Mouse (Mus musculus): ENCODE measurements around the gene Nop14. TPM values are rescaled to one million over a fixed set of nuclear protein-coding genes. Genes with fewer than 3 reads are reported as not detected.

The Nop14 gene
- polyA plus RNA-seq, 1 experiment from 2014 or later = 23.7 TPM

GRCm38 (mm10) chr5:34660591-34661130, 713 bp upstream of the Nop14 start:
- Histone ChIP-seq H3K27ac (ENCODE audit: low read length) (peak overlapping the region; percentile 87), H3K4me2 (ENCODE audit: low read depth, low read length) (peak overlapping the region; percentile 73), H3K36me3 (ENCODE audit: control insufficient read depth, insufficient read depth, low read length) (no peaks in the 10 kb centered on the region), H3K4me3 (ENCODE audit: low read length) (peak overlapping the region; percentile 71), H3K9ac (ENCODE audit: low read depth, low read length) (peak overlapping the region; percentile 69), H3K27me3 (replicated peaks; ENCODE audit: control insufficient read depth, insufficient read depth, low read length) (no peaks in the 10 kb centered on the region), H3K4me1 (ENCODE audit: control insufficient read depth, insufficient read depth, low read length) (0 out of 2 replicates have a peak, but pooled peaks cover 5% of the 10 kb centered on the region), H3K9me3 (ENCODE audit: control insufficient read depth, low read length) (no peaks in the 10 kb centered on the region)
- no peak for ATAC-seq
- under 1% methylated on average over 56 of the region's 57 CpGs for WGBS

- Histone ChIP-seq H3K27me3 (replicated peaks; ENCODE audit: control insufficient read depth, insufficient read depth, low read length) (no peaks in the 10 kb centered on the region), H3K9me3 (ENCODE audit: control insufficient read depth, low read length) (no peaks in the 10 kb centered on the region), H3K36me3 (ENCODE audit: control insufficient read depth, insufficient read depth, low read length) (0 out of 2 replicates have a peak, but pooled peaks cover 3% of the 10 kb centered on the region), H3K4me2 (ENCODE audit: low read depth, low read length) (no peak overlapping the region), H3K4me3 (ENCODE audit: low read length) (no peak overlapping the region), H3K4me1 (ENCODE audit: control insufficient read depth, insufficient read depth, low read length) (0 out of 2 replicates have a peak, but pooled peaks cover 5% of the 10 kb centered on the region), H3K27ac (ENCODE audit: low read length) (no peak overlapping the region), H3K9ac (ENCODE audit: low read depth, low read length) (no peak overlapping the region)
- WGBS = 81% methylated on average over 8 of the region's 8 CpGs
- no peak for ATAC-seq
Observed at GRCm38 (mm10) chr5:34657556-34657955, 2.4 kb downstream of the Nop14 start.

GRCm38 (mm10) chr5:34654881-34655280, 5.1 kb downstream of the Nop14 start:
- Histone ChIP-seq H3K9me3 (ENCODE audit: control insufficient read depth, low read length) (no peaks in the 10 kb centered on the region), H3K27me3 (replicated peaks; ENCODE audit: control insufficient read depth, insufficient read depth, low read length) (no peaks in the 10 kb centered on the region), H3K4me2 (ENCODE audit: low read depth, low read length) (no peak overlapping the region), H3K4me1 (ENCODE audit: control insufficient read depth, insufficient read depth, low read length) (0 out of 2 replicates have a peak, but pooled peaks cover 5% of the 10 kb centered on the region), H3K27ac (ENCODE audit: low read length) (no peak overlapping the region), H3K36me3 (ENCODE audit: control insufficient read depth, insufficient read depth, low read length) (peaks cover 11% of the 10 kb centered on the region; the same call in 1 of the 2 replicates), H3K9ac (ENCODE audit: low read depth, low read length) (no peak overlapping the region), H3K4me3 (ENCODE audit: low read length) (no peak overlapping the region)
- ATAC-seq = no peak
- 78% methylated on average over 9 of the region's 9 CpGs for WGBS

- 77% methylated on average over 5 of the region's 5 CpGs for WGBS
- H3K9me3 ChIP-seq (ENCODE audit: control insufficient read depth, low read length) = no peaks in the 10 kb centered on the region
- ATAC-seq = no peak
- peaks cover 15% of the 10 kb centered on the region for H3K36me3 ChIP-seq (ENCODE audit: control insufficient read depth, insufficient read depth, low read length)
- no peak overlapping the region for H3K4me3 ChIP-seq (ENCODE audit: low read length)
- no peaks in the 10 kb centered on the region for H3K27me3 ChIP-seq (replicated peaks; ENCODE audit: control insufficient read depth, insufficient read depth, low read length)
- H3K27ac ChIP-seq (ENCODE audit: low read length) = no peak overlapping the region
- no peak overlapping the region for H3K4me2 ChIP-seq (ENCODE audit: low read depth, low read length)
- H3K4me1 ChIP-seq (ENCODE audit: control insufficient read depth, insufficient read depth, low read length) = no peaks in the 10 kb centered on the region
- no peak overlapping the region for H3K9ac ChIP-seq (ENCODE audit: low read depth, low read length)
Observed at GRCm38 (mm10) chr5:34652961-34653360, 7.0 kb downstream of the Nop14 start.

GRCm38 (mm10) chr5:34647581-34647980, 12.4 kb downstream of the Nop14 start:
- Histone ChIP-seq H3K27ac (ENCODE audit: low read length) (no peak overlapping the region), H3K9ac (ENCODE audit: low read depth, low read length) (no peak overlapping the region), H3K27me3 (replicated peaks; ENCODE audit: control insufficient read depth, insufficient read depth, low read length) (no peaks in the 10 kb centered on the region), H3K4me1 (ENCODE audit: control insufficient read depth, insufficient read depth, low read length) (no peaks in the 10 kb centered on the region), H3K4me2 (ENCODE audit: low read depth, low read length) (no peak overlapping the region), H3K9me3 (ENCODE audit: control insufficient read depth, low read length) (no peaks in the 10 kb centered on the region), H3K36me3 (ENCODE audit: control insufficient read depth, insufficient read depth, low read length) (peaks cover 20% of the 10 kb centered on the region), H3K4me3 (ENCODE audit: low read length) (no peak overlapping the region)
- 45% methylated on average over 4 of the region's 4 CpGs for WGBS
- ATAC-seq = 0 out of 2 replicates have a peak, but pooled peaks have one; percentile 42

- Histone ChIP-seq H3K9me3 (ENCODE audit: control insufficient read depth, low read length) (no peaks in the 10 kb centered on the region), H3K4me2 (ENCODE audit: low read depth, low read length) (no peak overlapping the region), H3K9ac (ENCODE audit: low read depth, low read length) (no peak overlapping the region), H3K4me1 (ENCODE audit: control insufficient read depth, insufficient read depth, low read length) (no peaks in the 10 kb centered on the region), H3K27ac (ENCODE audit: low read length) (no peak overlapping the region), H3K4me3 (ENCODE audit: low read length) (no peak overlapping the region), H3K36me3 (ENCODE audit: control insufficient read depth, insufficient read depth, low read length) (peaks cover 13% of the 10 kb centered on the region), H3K27me3 (replicated peaks; ENCODE audit: control insufficient read depth, insufficient read depth, low read length) (no peaks in the 10 kb centered on the region)
- 74% methylated on average over 5 of the region's 5 CpGs for WGBS
- peak; percentile 73 for ATAC-seq
Observed at GRCm38 (mm10) chr5:34642932-34643331, 17.0 kb downstream of the Nop14 start.

GRCm38 (mm10) chr5:34641991-34642390, 18.0 kb downstream of the Nop14 start:
- Histone ChIP-seq H3K4me2 (ENCODE audit: low read depth, low read length) (no peak overlapping the region), H3K36me3 (ENCODE audit: control insufficient read depth, insufficient read depth, low read length) (peaks cover 14% of the 10 kb centered on the region; the same call in 1 of the 2 replicates), H3K9me3 (ENCODE audit: control insufficient read depth, low read length) (no peaks in the 10 kb centered on the region), H3K4me3 (ENCODE audit: low read length) (no peak overlapping the region), H3K27me3 (replicated peaks; ENCODE audit: control insufficient read depth, insufficient read depth, low read length) (no peaks in the 10 kb centered on the region), H3K27ac (ENCODE audit: low read length) (no peak overlapping the region), H3K9ac (ENCODE audit: low read depth, low read length) (no peak overlapping the region), H3K4me1 (ENCODE audit: control insufficient read depth, insufficient read depth, low read length) (peaks cover 3% of the 10 kb centered on the region; the same call in 1 of the 2 replicates)
- no peak for ATAC-seq
- WGBS = 87% methylated on average over 3 of the region's 3 CpGs

GRCm38 (mm10) chr5:34637591-34638156, 22.3 kb downstream of the Nop14 start:
- 75% methylated on average over 7 of the region's 7 CpGs for WGBS
- Histone ChIP-seq H3K36me3 (ENCODE audit: control insufficient read depth, insufficient read depth, low read length) (peaks cover 18% of the 10 kb centered on the region), H3K27ac (ENCODE audit: low read length) (no peak overlapping the region)

GRCm38 (mm10) chr5:34636481-34637287, 23.3 kb downstream of the Nop14 start, which contains the start of gene Mfsd10:
TSS of gene Mfsd10 (minus strand) at chr5:34637212.
- H3K27me3 ChIP-seq (replicated peaks; ENCODE audit: control insufficient read depth, insufficient read depth, low read length) = no peaks in the 10 kb centered on the region
- peak within 1 kb of the TSS; percentile 76 for H3K4me3 ChIP-seq (ENCODE audit: low read length)
- WGBS = 1% methylated on average over 48 of the region's 48 CpGs
- H3K4me2 ChIP-seq (ENCODE audit: low read depth, low read length) = peak within 1 kb of the TSS; percentile 96
- H3K36me3 ChIP-seq (ENCODE audit: control insufficient read depth, insufficient read depth, low read length) = peaks cover 21% of the 10 kb centered on the region
- H3K9me3 ChIP-seq (ENCODE audit: control insufficient read depth, low read length) = no peaks in the 10 kb centered on the region
- peaks cover 18% of the 10 kb centered on the region for H3K4me1 ChIP-seq (ENCODE audit: control insufficient read depth, insufficient read depth, low read length)
- H3K27ac ChIP-seq (ENCODE audit: low read length) = peak within 1 kb of the TSS; percentile 91
- H3K9ac ChIP-seq (ENCODE audit: low read depth, low read length) = peak within 1 kb of the TSS; percentile 83
- peak; percentile 90 for ATAC-seq

More at GRCm38 (mm10) chr5:34637591-34638156, 22.3 kb downstream of the Nop14 start:
- Histone ChIP-seq H3K27me3 (replicated peaks; ENCODE audit: control insufficient read depth, insufficient read depth, low read length) (no peaks in the 10 kb centered on the region), H3K9me3 (ENCODE audit: control insufficient read depth, low read length) (no peaks in the 10 kb centered on the region), H3K4me2 (ENCODE audit: low read depth, low read length) (0 out of 2 replicates have a peak overlapping the region, but pooled peaks have one; percentile 96), H3K9ac (ENCODE audit: low read depth, low read length) (peak overlapping the region; percentile 83; the same call in 1 of the 2 replicates), H3K4me1 (ENCODE audit: control insufficient read depth, insufficient read depth, low read length) (peaks cover 18% of the 10 kb centered on the region), H3K4me3 (ENCODE audit: low read length) (no peak overlapping the region)
- 0 out of 2 replicates have a peak, but pooled peaks have one; percentile 2 for ATAC-seq
